Mouse (Mus musculus): ENCODE data around the gene 1700018F24Rik.

GRCm38 (mm10) chr5:145004495-145004894 is 38.3 kb upstream of the 1700018F24Rik start:
- TF ChIP-seq GATA1 (IDR thresholded peaks at IDR 0.05; ENCODE audit: borderline replicate concordance, low read length) (no peak), FLI1 (IDR thresholded peaks at IDR 0.05; ENCODE audit: low read length) (no peak)

Data from megakaryocyte, embryonic 14.5 days (primary cell).